In genomic region chrX:140060886-140061874, GRCm38 (mm10) we compare ENCODE assay signal across 9 mouse cellular contexts. TPM values are rescaled to one million over a fixed set of nuclear protein-coding genes. Genes with fewer than 3 reads are reported as not detected.
A peak's percentile ranks its signal among the peaks of the same experiment; 100 is the strongest.
DNase-seq lines count a peak whose midpoint lies in the region; ATAC-seq lines count a peak whose summit lies in the region.
"Had no signal": no experiment of that assay in that cellular context is flagged by ENCODE, and none has a peak within 500 bp of the region (broad histone marks: within the 10 kb centered on the region; RNA-seq: fewer than 3 reads in every experiment).

No protein-coding gene starts in this region.

- WGBS in forebrain, embryonic 16.5 days, result 14% methylated on average over 76 of the region's 90 CpGs
- WGBS in midbrain, embryonic 14.5 days, result 22% methylated on average over 87 of the region's 90 CpGs

- no peak overlapping the region for H3K9ac ChIP-seq in forebrain, embryonic 16.5 days (replicated peaks; ENCODE audit: low read depth, low read length)
- H3K9ac ChIP-seq in midbrain, embryonic 14.5 days (replicated peaks; ENCODE audit: low read length), result no peak overlapping the region

- 0 out of 2 replicates have a peak, but pooled peaks cover 2% of the 10 kb centered on the region for H3K4me1 ChIP-seq in forebrain, embryonic 16.5 days (replicated peaks; ENCODE audit: control insufficient read depth, insufficient read depth, low read length)
- no peaks in the 10 kb centered on the region for H3K4me1 ChIP-seq in midbrain, embryonic 14.5 days (ENCODE audit: control insufficient read depth, insufficient read depth, low read length)

- peak overlapping the region; percentile 37 for H3K4me3 ChIP-seq in forebrain, embryonic 16.5 days (replicated peaks; ENCODE audit: low read length)
- peak overlapping the region; percentile 35 for H3K4me3 ChIP-seq in midbrain, embryonic 14.5 days (replicated peaks; ENCODE audit: low read depth, low read length)

- H3K27ac ChIP-seq in forebrain, embryonic 16.5 days (ENCODE audit: low read length), result no peak overlapping the region
- no peak overlapping the region for H3K27ac ChIP-seq in midbrain, embryonic 14.5 days (replicated peaks; ENCODE audit: low read depth, low read length)

- H3K27me3 ChIP-seq in forebrain, embryonic 16.5 days (replicated peaks; ENCODE audit: control insufficient read depth, insufficient read depth, low read length), result peaks cover 15% of the 10 kb centered on the region; the same call in 1 of the 2 replicates
- H3K27me3 ChIP-seq in midbrain, embryonic 14.5 days (ENCODE audit: control insufficient read depth, insufficient read depth, low read length), result peaks cover 16% of the 10 kb centered on the region

- peak overlapping the region; percentile 55 for H3K4me2 ChIP-seq in forebrain, embryonic 16.5 days (ENCODE audit: low read length)
- H3K4me2 ChIP-seq in midbrain, embryonic 14.5 days (ENCODE audit: low read length), result peak overlapping the region; percentile 55

- H3K36me3 ChIP-seq in forebrain, embryonic 16.5 days (ENCODE audit: control insufficient read depth, insufficient read depth), result no peaks in the 10 kb centered on the region
- no peaks in the 10 kb centered on the region for H3K36me3 ChIP-seq in midbrain, embryonic 14.5 days (ENCODE audit: control insufficient read depth, insufficient read depth, low read length)

- intact Hi-C loops in left cerebral cortex, postnatal 25 days (cut with DNase I), result no loop called here

- ATAC-seq in forebrain, embryonic 16.5 days, result 0 out of 2 replicates have a peak, but pooled peaks have one; percentile 31
- no peak for ATAC-seq in midbrain, embryonic 14.5 days (ENCODE audit: low FRiP score, low TSS enrichment)
- ATAC-seq in monocyte, adult 5-6 weeks (replicated peaks; ENCODE audit: insufficient number of reproducible peaks, low FRiP score, low TSS enrichment, poor library complexity, severe bottlenecking), result no peak

- peak; percentile 4 to 10 for DNase-seq in cerebellum, postnatal 14 days
- DNase-seq in cerebellum, postnatal 4 days (ENCODE audit: low spot score in 2 of 2), result no peak
- DNase-seq in R1 (ENCODE audit: low read depth, low spot score), result peak; percentile 25
- peak; percentile 6 for DNase-seq in kidney, postnatal 14 days
- peak; percentile 43 for DNase-seq in midbrain, embryonic 14.5 days
- no peak for DNase-seq in left cerebral cortex, postnatal 25 days (ENCODE audit: low spot score in 2 of 2)

- H3K9me3 ChIP-seq in forebrain, embryonic 16.5 days (ENCODE audit: control insufficient read depth, low read length), result peaks cover 11% of the 10 kb centered on the region
- H3K9me3 ChIP-seq in midbrain, embryonic 14.5 days (ENCODE audit: control insufficient read depth, low read length), result peaks cover 9% of the 10 kb centered on the region

RNA-seq across cellular contexts. Expression of gene Nup62cl, which starts 1.3 kb away (rescaled TPM):
- 2.5 TPM in 1 of 2 replicates, not detected in the other for polyA plus RNA-seq in forebrain, embryonic 16.5 days (2015; fragmentation: Nextera tagmentation; extraction: Ambion mirVana)
- 1.4 and 1.5 TPM in 2 replicates for polyA plus RNA-seq in midbrain, embryonic 14.5 days (2014; fragmentation: Nextera tagmentation; extraction: Ambion mirVana)
- not detected for total RNA-seq in left cerebral cortex, postnatal 25 days (2021)
- not detected in 3 replicates for total RNA-seq in monocyte, adult 5-6 weeks (2017)
- polyA plus RNA-seq: C2C12 had no signal

RNA-seq across cellular contexts. Expression of gene Pih1h3b, which starts 1.5 kb away (rescaled TPM):
- not detected in 2 replicates for polyA plus RNA-seq in forebrain, embryonic 16.5 days (2015; fragmentation: Nextera tagmentation; extraction: Ambion mirVana)
- polyA plus RNA-seq in midbrain, embryonic 14.5 days (2014; fragmentation: Nextera tagmentation; extraction: Ambion mirVana), result not detected in 2 replicates
- total RNA-seq in left cerebral cortex, postnatal 25 days (2021), result not detected
- 0.29 TPM in 1 of 3 replicates, not detected in the others for total RNA-seq in monocyte, adult 5-6 weeks (2017)
- polyA plus RNA-seq: C2C12 had no signal

Comparison
In these comparisons a context has a peak if more than half of its experiments do, and no peak if none do; other contexts are left out.
1. DNase-seq: peak in cerebellum, postnatal 14 days (2 of 2), R1 (single experiment), kidney, postnatal 14 days (single experiment) and midbrain, embryonic 14.5 days (single experiment); none in cerebellum, postnatal 4 days (0 of 2) and left cerebral cortex, postnatal 25 days (0 of 2).